Comparison of ENCODE assay signal across 10 mouse cellular contexts in genomic region chr5:142825665-142826064, GRCm38 (mm10). TPM values are rescaled to one million over a fixed set of nuclear protein-coding genes. Genes with fewer than 3 reads are reported as not detected.
DNase-seq lines count a peak whose midpoint lies in the region; ATAC-seq lines count a peak whose summit lies in the region.
"Had no signal": no experiment of that assay in that cellular context is flagged by ENCODE, and none has a peak within 500 bp of the region (broad histone marks: within the 10 kb centered on the region; RNA-seq: fewer than 3 reads in every experiment).

No protein-coding gene starts in this region.

- no peak for ATAC-seq in forebrain, embryonic 12.5 days (ENCODE audit: low FRiP score)
- ATAC-seq in limb, embryonic 13.5 days (ENCODE audit: low FRiP score, low read depth) = no peak
- ATAC-seq: intestine, postnatal 0 days had no signal

- H3K9ac ChIP-seq in forebrain, embryonic 12.5 days = no peak overlapping the region
- H3K9ac ChIP-seq in limb, embryonic 13.5 days = no peak overlapping the region

- H3K27ac ChIP-seq in forebrain, embryonic 10.5 days = peak overlapping the region; percentile 100
- H3K27ac ChIP-seq in forebrain, embryonic 12.5 days = no peak overlapping the region
- peak overlapping the region; percentile 70 for H3K27ac ChIP-seq in limb, embryonic 13.5 days

- no peaks in the 10 kb centered on the region for H3K36me3 ChIP-seq in forebrain, embryonic 10.5 days (replicated peaks)
- no peaks in the 10 kb centered on the region for H3K36me3 ChIP-seq in forebrain, embryonic 12.5 days (replicated peaks)
- no peaks in the 10 kb centered on the region for H3K36me3 ChIP-seq in limb, embryonic 13.5 days
- H3K36me3 ChIP-seq: G1E had no signal

- no peak overlapping the region for H3K4me3 ChIP-seq in forebrain, embryonic 10.5 days
- H3K4me3 ChIP-seq in forebrain, embryonic 12.5 days (replicated peaks) = no peak overlapping the region
- H3K4me3 ChIP-seq in limb, embryonic 13.5 days = no peak overlapping the region

- peaks cover 50% of the 10 kb centered on the region for H3K4me1 ChIP-seq in forebrain, embryonic 10.5 days
- peaks cover 41% of the 10 kb centered on the region for H3K4me1 ChIP-seq in forebrain, embryonic 12.5 days
- peaks cover 34% of the 10 kb centered on the region for H3K4me1 ChIP-seq in limb, embryonic 13.5 days

- H3K9me3 ChIP-seq in forebrain, embryonic 10.5 days = no peaks in the 10 kb centered on the region
- no peaks in the 10 kb centered on the region for H3K9me3 ChIP-seq in forebrain, embryonic 12.5 days
- H3K9me3 ChIP-seq in limb, embryonic 13.5 days = no peaks in the 10 kb centered on the region
- H3K9me3 ChIP-seq: G1E had no signal

- 82% methylated on average over 5 of the region's 5 CpGs for WGBS in forebrain, embryonic 10.5 days
- WGBS in forebrain, embryonic 12.5 days = 68% methylated on average over 5 of the region's 5 CpGs
- WGBS in limb, embryonic 13.5 days = 62% methylated on average over 5 of the region's 5 CpGs

- H3K27me3 ChIP-seq in forebrain, embryonic 10.5 days (ENCODE audit: poor library complexity, severe bottlenecking) = no peaks in the 10 kb centered on the region
- no peaks in the 10 kb centered on the region for H3K27me3 ChIP-seq in forebrain, embryonic 12.5 days
- no peaks in the 10 kb centered on the region for H3K27me3 ChIP-seq in limb, embryonic 13.5 days

- H3K4me2 ChIP-seq in forebrain, embryonic 12.5 days = no peak overlapping the region
- 0 out of 2 replicates have a peak overlapping the region, but pooled peaks have one; percentile 9 for H3K4me2 ChIP-seq in limb, embryonic 13.5 days (replicated peaks)

- DNase-seq in forebrain, embryonic 10.5 days (ENCODE audit: extremely low spot score, low spot score) = no peak
- peak; percentile 72 for DNase-seq in ES-CJ7 (ENCODE audit: low read depth, low spot score)
- peak; percentile 56 for DNase-seq in kidney, adult 18-20 months
- DNase-seq in adrenal gland, adult 2 months = no peak
- no peak for DNase-seq in natural killer cell, adult 2 months (ENCODE audit: low spot score in 2 of 2)
- DNase-seq in right cerebral cortex, adult 18-20 months = no peak

RNA-seq across cellular contexts. Expression of gene Tnrc18, which starts 8.2 kb away (rescaled TPM):
- polyA plus RNA-seq in forebrain, embryonic 10.5 days (2016; fragmentation: Nextera tagmentation; extraction: Ambion mirVana) = 21.5 and 22.7 TPM in 2 replicates
- 56.8 and 64.6 TPM in 2 replicates for polyA plus RNA-seq in forebrain, embryonic 12.5 days (2016; fragmentation: Nextera tagmentation; extraction: Ambion mirVana)
- 37.4 and 37.7 TPM in 2 replicates for polyA plus RNA-seq in limb, embryonic 13.5 days (2015; fragmentation: Nextera tagmentation; extraction: Ambion mirVana)
- total RNA-seq in adrenal gland, adult 2 months (2021) = 10 to 100 TPM; 58.6 to 72.1 TPM
- 91.5 and 110 TPM in 2 replicates for polyA plus RNA-seq in adrenal gland, adult 2 months (2012; rRNA removed)

Comparison
In these comparisons a context has a peak if more than half of its experiments do, and no peak if none do; other contexts are left out.
1. DNase-seq: peak in ES-CJ7 (single experiment) and kidney, adult 18-20 months (single experiment); none in forebrain, embryonic 10.5 days (single experiment), adrenal gland, adult 2 months (single experiment), natural killer cell, adult 2 months (0 of 2) and right cerebral cortex, adult 18-20 months (single experiment).